Mouse (Mus musculus) myocyte (in vitro differentiated cells): ENCODE measurements around the gene Ccdc9b. TPM values are rescaled to one million over a fixed set of nuclear protein-coding genes. Genes with fewer than 3 reads are reported as not detected.

Experiments used
- H3K27me3 ChIP-seq: one replicate; pipeline ENCODE4 v1.6.1; 2011; ENCODE audit not compliant: control insufficient read depth, insufficient read depth, insufficient read length
- H3K36me3 ChIP-seq: one replicate; pipeline ENCODE4 v1.6.1; 2011; ENCODE audit not compliant: control insufficient read depth, insufficient read depth
- H3K4me2 ChIP-seq: one replicate; pipeline ENCODE4 v1.6.1; 2011; ENCODE audit warnings: low read depth, control low read depth
- H3K4me3 ChIP-seq: one replicate; pipeline ENCODE4 v1.5.1; 2011; ENCODE audit warnings: mild to moderate bottlenecking, control low read depth, moderate library complexity
- H3K79me2 ChIP-seq: one replicate; pipeline ENCODE4 v1.6.1; 2011; ENCODE audit not compliant: control insufficient read depth, insufficient read depth
- H3ac ChIP-seq: one replicate; pipeline ENCODE4 v1.6.1; 2011; ENCODE audit not compliant: control insufficient read depth, insufficient read length
- CEBPB ChIP-seq: IDR thresholded peaks from 2 replicates; pipeline ENCODE4 v1.6.1; 2011; ENCODE audit warnings: mild to moderate bottlenecking, moderate library complexity; ENCODE audit not compliant: poor library complexity, insufficient read depth, severe bottlenecking
- E2F4 ChIP-seq: IDR thresholded peaks from one replicate; pipeline ENCODE4 v1.6.1; 2011; ENCODE audit warnings: mild to moderate bottlenecking, control low read depth, moderate library complexity; ENCODE audit not compliant: insufficient read depth
- MAX ChIP-seq: IDR thresholded peaks from one replicate; pipeline ENCODE4 v1.6.1; 2011; ENCODE audit warnings: low read depth, mild to moderate bottlenecking, control low read depth
- MYOD1 ChIP-seq, 3 experiments: IDR thresholded peaks; one replicate each; pipeline ENCODE4 v1.6.1; 2011; ENCODE audit warnings: control low read depth in 2 of 3, low read depth in 2 of 3, mild to moderate bottlenecking in 2 of 3, moderate library complexity in 1 of 3; ENCODE audit not compliant: insufficient read length in 2 of 3, control insufficient read depth in 1 of 3
- MYOG ChIP-seq, 3 experiments: IDR thresholded peaks; one replicate each; pipeline ENCODE4 v1.6.1; 2011; ENCODE audit warnings: control low read depth in 2 of 3, low read depth in 2 of 3, mild to moderate bottlenecking in 2 of 3; ENCODE audit not compliant: insufficient read length in 2 of 3, control insufficient read depth in 1 of 3, insufficient read depth in 1 of 3
- POLR2A ChIP-seq: IDR thresholded peaks from one replicate; pipeline ENCODE4 v1.6.1; 2011; ENCODE audit warnings: low read depth, mild to moderate bottlenecking, control low read depth, moderate library complexity; ENCODE audit not compliant: insufficient read length
- POLR2AphosphoS2 ChIP-seq: IDR thresholded peaks from one replicate; pipeline ENCODE4 v1.6.1; 2011; ENCODE audit warnings: low read depth, control low read depth; ENCODE audit not compliant: insufficient read length
- REST ChIP-seq: IDR thresholded peaks from one replicate; pipeline ENCODE4 v1.6.1; 2011; ENCODE audit warnings: mild to moderate bottlenecking, control low read depth, moderate library complexity; ENCODE audit not compliant: insufficient read depth, insufficient read length
- SRF ChIP-seq: IDR thresholded peaks from one replicate; pipeline ENCODE4 v1.6.1; 2011; ENCODE audit warnings: low read depth; ENCODE audit not compliant: control insufficient read depth, insufficient read length
- TCF12 ChIP-seq: IDR thresholded peaks from one replicate; pipeline ENCODE4 v1.6.1; 2011; ENCODE audit warnings: mild to moderate bottlenecking, control low read depth; ENCODE audit not compliant: poor library complexity, insufficient read depth, severe bottlenecking
- TCF3 ChIP-seq: IDR thresholded peaks from one replicate; pipeline ENCODE4 v1.6.1; 2011; ENCODE audit warnings: low read depth, control low read depth; ENCODE audit not compliant: insufficient read length
- USF1 ChIP-seq: IDR thresholded peaks from one replicate; pipeline ENCODE4 v1.6.1; 2011; ENCODE audit warnings: low read depth, mild to moderate bottlenecking, control low read depth, moderate library complexity
- polyA plus RNA-seq: library from polyadenylated mRNA; unstranded; fragments of >200 nt; fragmentation: generic; extraction: Trizol; gene quantifications from one replicate; pipeline ENCODE4 v1.2.1, GENCODE M21; 2012; ENCODE audit warnings: missing spikeins

The Ccdc9b gene
- polyA plus RNA-seq, 1 experiment, result 9.0 TPM

- TF ChIP-seq TCF3 (no peak), REST (no peak), CEBPB (no peak), USF1 (no peak), E2F4 (no peak), MAX (no peak)
- Histone ChIP-seq H3K27me3 (no peaks in the 10 kb centered on the region), H3ac (no peak overlapping the region), H3K79me2 (no peaks in the 10 kb centered on the region), H3K36me3 (peaks cover 16% of the 10 kb centered on the region), H3K4me3 (no peak overlapping the region), H3K4me2 (no peak overlapping the region)
Measured at GRCm38 (mm10) chr2:118756103-118756502, 6.4 kb downstream of the Ccdc9b start.

- Histone ChIP-seq H3K36me3 (peaks cover 16% of the 10 kb centered on the region), H3K27me3 (no peaks in the 10 kb centered on the region), H3K4me2 (no peak overlapping the region), H3K4me3 (no peak overlapping the region), H3K79me2 (no peaks in the 10 kb centered on the region), H3ac (no peak overlapping the region)
- TF ChIP-seq POLR2AphosphoS2, result no peak
- no peak for TF ChIP-seq TCF3
- no peak for TF ChIP-seq E2F4
- no peak for TF ChIP-seq SRF
- no peak for TF ChIP-seq POLR2A
- TF ChIP-seq MYOD1 (IDR thresholded peaks at IDR 0.05; ENCODE audit: control insufficient read depth in 1 of 3, insufficient read length in 2 of 3, low read depth in 2 of 3), result no peak
- TF ChIP-seq CEBPB, result no peak
- TF ChIP-seq MYOG (IDR thresholded peaks at IDR 0.05; ENCODE audit: control insufficient read depth in 1 of 3, insufficient read depth in 1 of 3, insufficient read length in 2 of 3, low read depth in 2 of 3), result no peak
- TF ChIP-seq MAX, result no peak
- no peak for TF ChIP-seq REST
- TF ChIP-seq TCF12, result no peak
- TF ChIP-seq USF1, result no peak
Measured at GRCm38 (mm10) chr2:118755407-118755806, 7.1 kb downstream of the Ccdc9b start.

- H3K27me3 ChIP-seq, result no peaks in the 10 kb centered on the region
- H3K4me2 ChIP-seq, result no peak overlapping the region
- TF ChIP-seq POLR2AphosphoS2 (peak; percentile 77), REST (no peak), E2F4 (no peak), TCF3 (no peak), SRF (no peak), MYOG (IDR thresholded peaks at IDR 0.05; ENCODE audit: control insufficient read depth in 1 of 3, insufficient read depth in 1 of 3, insufficient read length in 2 of 3, low read depth in 2 of 3) (no peak)
- H3K79me2 ChIP-seq, result no peaks in the 10 kb centered on the region
- H3ac ChIP-seq, result no peak overlapping the region
- H3K4me3 ChIP-seq, result no peak overlapping the region
- H3K36me3 ChIP-seq, result peaks cover 16% of the 10 kb centered on the region
Measured at GRCm38 (mm10) chr2:118754143-118754542, 8.3 kb downstream of the Ccdc9b start.

GRCm38 (mm10) chr2:118752792-118753108 lies 9.7 kb downstream of the Ccdc9b start:
- no peak overlapping the region for H3ac ChIP-seq
- no peaks in the 10 kb centered on the region for H3K27me3 ChIP-seq
- H3K36me3 ChIP-seq, result peaks cover 14% of the 10 kb centered on the region
- H3K4me3 ChIP-seq, result no peak overlapping the region
- no peak overlapping the region for H3K4me2 ChIP-seq
- H3K79me2 ChIP-seq, result no peaks in the 10 kb centered on the region
- TF ChIP-seq SRF (no peak), MAX (no peak), TCF3 (no peak), TCF12 (no peak), POLR2A (no peak), MYOD1 (IDR thresholded peaks at IDR 0.05; ENCODE audit: control insufficient read depth in 1 of 3, insufficient read length in 2 of 3, low read depth in 2 of 3) (no peak), USF1 (no peak), MYOG (IDR thresholded peaks at IDR 0.05; ENCODE audit: control insufficient read depth in 1 of 3, insufficient read depth in 1 of 3, insufficient read length in 2 of 3, low read depth in 2 of 3) (no peak), POLR2AphosphoS2 (no peak), E2F4 (no peak), CEBPB (no peak), REST (no peak)

- Histone ChIP-seq H3K36me3 (peaks cover 8% of the 10 kb centered on the region), H3K79me2 (no peaks in the 10 kb centered on the region), H3K4me2 (no peak overlapping the region), H3K27me3 (no peaks in the 10 kb centered on the region), H3K4me3 (no peak overlapping the region), H3ac (no peak overlapping the region)
- TF ChIP-seq TCF3, result no peak
- no peak for TF ChIP-seq TCF12
- no peak for TF ChIP-seq SRF
- TF ChIP-seq MAX, result no peak
- TF ChIP-seq USF1, result no peak
- TF ChIP-seq MYOG (IDR thresholded peaks at IDR 0.05; ENCODE audit: control insufficient read depth in 1 of 3, insufficient read depth in 1 of 3, insufficient read length in 2 of 3, low read depth in 2 of 3), result no peak
- no peak for TF ChIP-seq REST
- no peak for TF ChIP-seq POLR2AphosphoS2
- TF ChIP-seq CEBPB, result no peak
- no peak for TF ChIP-seq POLR2A
Measured at GRCm38 (mm10) chr2:118751896-118752791, 10.3 kb downstream of the Ccdc9b start.
